Mouse (Mus musculus): ENCODE results near the gene Asb1.

The Asb1 gene

DNA sequence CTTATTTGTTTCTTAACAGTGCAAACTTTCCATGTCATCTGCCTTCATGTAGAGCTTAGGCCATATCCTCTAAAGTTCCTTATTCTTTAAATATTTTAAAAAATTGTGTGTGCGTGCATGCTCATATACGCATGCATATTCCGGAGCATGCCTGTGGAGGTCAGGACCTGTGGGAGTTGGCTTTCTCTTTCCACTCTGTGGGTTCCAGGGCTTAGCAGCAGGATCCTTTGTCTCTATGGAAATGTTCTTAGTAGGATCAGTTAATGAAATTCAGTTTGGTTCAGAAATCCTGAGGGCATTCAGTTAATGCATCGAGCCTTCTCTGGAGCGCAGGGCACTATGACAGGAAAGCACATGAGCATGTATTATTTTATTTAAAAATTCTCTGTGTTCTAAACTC, 7.2 kb downstream of the Asb1 start:
- DNase-seq = no peak

DNA sequence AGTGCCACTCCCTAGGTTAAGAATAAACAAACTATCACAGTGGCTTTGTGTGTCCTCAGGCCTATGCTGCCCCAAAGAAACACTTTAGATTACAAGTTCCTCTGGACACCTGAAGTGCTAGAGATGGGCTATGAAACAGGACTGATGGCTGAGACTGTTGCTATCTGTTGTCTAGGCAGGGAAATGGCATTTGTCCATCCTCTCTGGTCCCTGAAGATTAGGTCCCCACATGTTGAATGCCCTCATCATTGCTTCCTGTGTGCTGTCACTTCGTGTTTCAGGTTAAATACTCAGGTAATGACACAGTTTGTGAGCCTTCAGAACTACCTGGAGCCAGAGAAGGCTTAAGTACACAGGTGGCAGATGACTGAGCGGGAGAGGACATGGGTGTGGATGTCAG, 8.7 kb downstream of the Asb1 start:
- no peak for DNase-seq

DNA sequence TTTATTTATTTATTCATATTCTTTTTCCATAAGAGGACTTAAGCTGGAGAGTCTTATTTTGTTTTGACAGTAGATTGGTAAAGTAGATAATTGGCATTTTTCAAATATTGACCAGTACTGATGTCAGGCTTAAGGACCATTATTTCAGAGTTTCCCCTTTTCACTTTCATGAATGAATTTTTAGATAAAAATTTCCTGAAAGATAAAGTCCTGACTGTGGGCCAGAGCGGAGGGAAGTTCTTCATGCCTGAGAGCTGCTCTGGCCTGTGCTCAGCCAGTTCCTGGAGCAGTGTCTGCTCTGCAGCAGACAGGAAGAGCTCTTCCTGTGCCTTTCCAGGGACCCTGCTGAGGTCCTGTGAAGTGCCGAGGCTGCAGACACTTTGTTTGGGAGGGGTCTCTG, 16.8 kb downstream of the Asb1 start:
- DNase-seq = no peak

- no peak for DNase-seq
These were observed 20.9 kb downstream of the Asb1 start for GRCm38 (mm10) chr1:91561226-91561625.

GRCm38 (mm10) chr1:91562977-91563590, 22.7 kb downstream of the Asb1 start:
- DNase-seq = peak; percentile 26

- no peak for DNase-seq
These were observed 23.7 kb downstream of the Asb1 start for GRCm38 (mm10) chr1:91564004-91564403.

DNA sequence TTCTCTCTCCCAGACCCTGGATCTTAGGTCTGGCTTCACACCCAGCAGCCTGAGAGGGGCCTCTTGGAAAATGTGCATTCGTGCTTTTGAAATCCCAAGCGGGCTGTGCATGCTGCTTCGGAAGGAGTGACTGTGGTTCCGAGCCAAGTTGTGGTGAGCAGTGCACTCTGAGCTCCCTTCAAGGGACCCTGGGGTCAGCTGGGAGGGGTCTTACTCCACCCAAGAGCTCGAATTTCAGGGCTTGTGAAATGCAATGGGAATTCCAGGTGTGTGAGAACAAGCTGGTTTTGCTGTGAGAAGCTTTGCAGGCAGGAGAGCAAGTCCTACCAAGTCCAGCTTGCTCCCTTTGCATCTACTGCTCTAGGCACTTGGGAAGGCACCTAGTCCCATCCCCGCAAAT, 24.3 kb downstream of the Asb1 start:
- DNase-seq = no peak

DNA sequence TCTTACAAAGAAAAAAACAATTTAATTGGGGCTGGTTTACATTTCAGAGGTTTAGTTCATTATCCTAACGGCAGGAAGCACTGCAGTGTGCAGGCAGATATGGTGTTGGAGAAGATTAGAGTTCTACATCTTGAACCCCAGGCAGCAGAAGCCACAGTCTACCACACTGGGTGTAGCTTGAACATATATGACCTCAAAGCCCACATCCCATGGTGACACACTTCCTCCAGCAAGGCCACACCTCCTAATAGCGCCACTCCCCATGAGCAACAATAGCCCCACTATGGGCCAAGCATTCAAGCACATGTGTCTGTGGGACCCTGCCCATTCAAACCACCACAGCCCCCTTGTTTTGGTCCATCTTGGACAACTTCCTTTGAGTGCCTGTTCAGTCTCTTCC, 26.9 kb downstream of the Asb1 start:
- no peak for DNase-seq

DNA sequence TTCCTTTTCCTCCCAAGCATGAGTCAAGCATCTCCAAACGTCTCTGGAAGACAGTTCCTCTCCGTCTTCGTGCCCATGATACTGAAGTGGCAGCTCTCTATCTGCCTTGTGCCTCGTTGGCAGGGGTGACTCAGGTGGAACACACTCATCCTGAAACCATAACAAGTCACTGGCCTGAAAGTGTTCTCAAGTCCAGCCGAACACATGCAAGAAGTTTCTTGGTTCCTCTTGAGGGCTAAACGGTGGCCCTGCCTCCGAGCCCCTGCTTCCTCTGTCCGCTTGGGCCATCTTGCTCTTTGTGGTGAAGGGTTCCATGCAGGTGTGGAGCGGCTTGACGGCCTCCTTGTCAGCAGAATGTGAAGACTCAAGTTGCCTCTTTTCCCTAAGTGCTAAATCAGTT, 32.1 kb downstream of the Asb1 start:
- DNase-seq = no peak

DNA sequence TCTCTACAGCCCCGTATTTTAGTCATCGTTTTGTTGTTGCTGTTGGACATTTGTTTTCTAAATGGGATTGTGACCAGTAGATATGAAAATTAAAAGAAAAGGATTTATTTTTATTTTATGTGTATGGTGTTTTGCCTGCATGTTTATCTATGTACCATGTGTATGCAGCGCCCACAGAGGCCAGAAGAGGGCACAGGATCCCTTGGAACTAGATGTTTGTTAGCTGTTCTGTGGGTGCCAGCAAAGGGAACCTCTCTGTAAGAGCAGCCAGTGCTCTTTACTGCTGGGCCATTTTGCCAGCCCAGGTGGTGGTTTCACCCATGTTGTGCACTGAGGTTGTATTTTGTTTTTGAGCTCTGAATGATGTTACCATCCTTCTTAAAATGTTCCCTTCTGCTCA, 33.9 kb downstream of the Asb1 start:
- peak; percentile 70 for DNase-seq

DNA sequence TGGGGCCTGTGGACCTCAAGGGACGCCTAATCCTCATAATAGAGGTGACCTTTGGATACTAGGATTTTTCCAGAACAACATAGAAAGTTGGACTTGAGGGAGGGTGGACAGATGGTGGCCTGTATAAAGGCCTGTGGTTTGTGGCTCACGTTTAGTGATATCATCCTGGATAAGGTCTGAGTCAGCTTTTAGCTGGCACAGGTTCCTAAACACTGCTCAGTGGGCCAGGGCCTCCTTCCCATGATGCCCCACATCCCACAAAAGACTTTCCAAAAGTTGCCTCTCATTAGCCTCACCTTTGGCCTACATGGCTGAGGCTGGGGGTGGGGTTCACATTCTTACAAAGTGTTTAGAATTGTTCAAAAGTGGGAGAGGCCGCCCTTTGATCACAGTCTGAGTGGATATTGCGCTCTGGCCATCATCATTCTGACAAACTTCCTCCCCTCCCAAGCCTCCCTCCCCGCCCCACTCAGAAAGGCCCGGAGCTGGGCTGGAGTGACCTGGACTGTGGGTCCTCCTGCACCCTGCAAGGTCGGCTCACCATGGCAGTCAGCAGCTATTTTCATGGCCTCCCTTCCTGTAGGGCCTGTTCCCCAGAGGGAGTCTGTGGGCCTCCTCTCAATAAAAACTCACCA, 37.7 kb downstream of the Asb1 start:
- no peak for DNase-seq

- DNase-seq = no peak
These were observed 40.2 kb downstream of the Asb1 start for GRCm38 (mm10) chr1:91580503-91580902.

GRCm38 (mm10) chr1:91581206-91581605, 40.9 kb downstream of the Asb1 start:
- DNase-seq = no peak

GRCm38 (mm10) chr1:91584969-91585835, 44.9 kb downstream of the Asb1 start:
- no peak for DNase-seq

- DNase-seq = no peak
These were observed 49.4 kb downstream of the Asb1 start for GRCm38 (mm10) chr1:91589738-91590137.

GRCm38 (mm10) chr1:91595521-91596020, 55.2 kb downstream of the Asb1 start:
- DNase-seq = no peak

GRCm38 (mm10) chr1:91597611-91598010, 57.3 kb downstream of the Asb1 start:
- DNase-seq = peak; percentile 43

DNA sequence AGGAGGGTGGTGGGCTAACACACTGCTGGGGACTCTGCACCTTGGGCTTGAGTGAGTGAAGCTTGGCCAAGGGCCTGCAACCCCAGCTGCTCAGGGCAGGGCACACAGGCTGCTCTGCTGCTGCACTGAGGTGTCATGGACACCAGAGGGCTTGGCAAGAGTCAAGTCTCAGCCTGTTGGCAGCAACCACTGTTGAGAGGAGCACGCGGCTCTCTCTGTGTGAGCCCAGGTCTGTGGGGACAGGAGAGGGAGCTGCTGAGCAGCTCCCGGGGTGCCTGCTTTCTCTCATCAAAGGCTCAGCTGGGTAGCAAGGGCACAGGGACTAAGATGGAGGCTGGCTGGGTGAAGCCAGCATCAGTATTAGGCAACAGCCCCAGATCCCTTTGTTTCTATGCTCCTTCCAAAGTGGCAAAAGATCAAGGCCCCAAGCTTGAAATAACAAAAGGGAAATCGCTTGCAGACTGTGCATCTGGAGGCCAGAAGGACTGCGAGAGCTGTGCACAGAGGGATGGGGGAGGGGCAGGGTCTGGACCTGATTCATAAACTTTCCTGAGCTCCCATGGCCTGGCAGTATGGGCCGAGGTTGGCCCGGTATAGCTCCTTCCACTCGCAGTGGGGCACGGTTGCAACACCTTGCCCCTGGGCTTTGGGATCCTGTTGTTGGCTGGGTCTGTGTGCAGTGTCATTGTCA, 60.5 kb downstream of the Asb1 start:
- DNase-seq = peak; percentile 57

DNA sequence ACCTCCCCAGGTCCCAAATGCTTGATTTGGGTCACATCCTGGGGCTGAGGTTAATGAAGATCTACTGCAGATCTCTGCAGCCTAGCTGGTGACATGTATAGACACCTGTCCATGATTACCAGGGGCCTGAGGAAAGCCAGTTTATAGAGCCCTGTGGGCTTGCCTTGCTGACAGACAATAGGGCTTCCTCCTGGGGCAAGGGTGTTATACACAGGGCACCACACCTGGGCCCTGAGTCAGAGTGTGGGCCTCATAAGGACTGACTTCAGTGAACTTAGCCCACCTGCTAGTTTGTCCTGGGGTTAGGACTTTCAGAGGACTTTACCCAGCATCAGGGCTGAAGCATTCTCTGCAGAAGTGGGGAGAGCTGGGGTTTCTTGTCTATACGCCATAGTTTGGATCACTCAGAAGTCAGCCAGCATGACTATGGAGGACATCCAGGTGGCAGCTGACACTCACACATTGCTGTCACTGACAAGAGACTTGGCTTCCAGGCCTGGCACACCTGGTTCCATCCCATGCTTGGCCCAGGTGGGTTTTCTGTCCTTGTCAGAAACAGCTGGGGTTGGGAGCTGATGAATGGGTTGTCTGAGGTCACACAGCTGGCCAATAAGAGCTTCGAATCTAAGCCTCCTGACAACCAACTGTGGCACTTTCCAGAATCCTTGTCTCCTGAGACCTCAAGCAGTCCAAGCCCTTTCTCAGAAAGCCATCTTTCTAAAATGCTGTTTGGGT, 61.2 kb downstream of the Asb1 start:
- DNase-seq = no peak

DNA sequence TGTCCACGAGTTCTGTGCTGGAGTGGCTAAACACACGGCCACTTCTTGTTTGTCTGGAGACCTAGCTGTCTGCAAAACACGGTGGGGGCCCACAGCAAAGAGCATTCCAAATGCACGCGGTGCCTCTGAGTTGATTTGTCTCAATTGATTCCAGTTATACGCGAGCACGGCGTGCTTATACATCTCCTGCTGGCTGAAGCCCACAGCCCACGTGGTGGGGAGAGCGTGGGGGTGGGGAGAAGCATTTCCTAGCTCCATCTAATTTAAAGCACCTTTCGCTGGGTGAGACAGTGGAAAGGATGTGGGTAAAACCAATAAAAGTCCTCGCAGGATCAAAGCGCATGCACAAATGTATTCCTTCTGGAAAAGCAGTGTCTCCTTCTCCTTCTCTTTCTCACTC, 65.3 kb downstream of the Asb1 start:
- DNase-seq = no peak

- DNase-seq = no peak
These were observed 66.4 kb downstream of the Asb1 start for GRCm38 (mm10) chr1:91606701-91607100.

DNA sequence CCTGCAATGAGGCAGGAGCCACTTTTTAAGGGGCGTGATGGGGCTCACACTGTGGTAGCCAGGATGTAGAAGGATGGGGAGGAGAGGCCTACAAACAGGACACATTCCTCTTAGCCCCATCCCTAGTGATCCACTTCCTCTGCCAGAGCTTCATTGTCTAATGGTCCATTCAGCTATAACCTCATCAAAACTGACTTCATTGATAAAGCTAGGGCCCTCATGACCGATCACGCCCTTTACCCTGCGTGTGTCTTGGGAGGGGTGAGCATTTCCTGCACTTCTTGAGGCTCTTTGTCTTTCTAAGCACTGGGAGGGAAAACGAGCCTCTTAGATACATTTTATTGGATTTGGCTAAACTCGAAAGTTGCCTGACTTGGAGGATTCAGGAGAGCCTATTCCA, 66.8 kb downstream of the Asb1 start:
- DNase-seq = no peak

All from right cerebral cortex, postnatal 14 days (tissue).